In genomic region chr17:42602829-42603784, GRCm38 (mm10) we compare ENCODE assay signal across 7 mouse cellular contexts. TPM values are rescaled to one million over a fixed set of nuclear protein-coding genes. Genes with fewer than 3 reads are reported as not detected.
DNase-seq lines count a peak whose midpoint lies in the region; ATAC-seq and TF ChIP-seq lines count a peak whose summit lies in the region.

No protein-coding gene starts in this region.

- no peak overlapping the region for H3K4me3 ChIP-seq in intestine, embryonic 15.5 days (replicated peaks)
- no peak overlapping the region for H3K4me3 ChIP-seq in midbrain, embryonic 10.5 days
- no peak overlapping the region for H3K4me3 ChIP-seq in small intestine, adult 2 months (ENCODE audit: low read depth, low read length)

- H3K9me3 ChIP-seq in intestine, embryonic 15.5 days = no peaks in the 10 kb centered on the region
- no peaks in the 10 kb centered on the region for H3K9me3 ChIP-seq in midbrain, embryonic 10.5 days (replicated peaks)

- DNase-seq in adrenal gland, postnatal 10 days = peak; percentile 84
- peak; percentile 76 for DNase-seq in gastrocnemius, postnatal 10 days
- DNase-seq in left cerebral cortex, adult 9 months (ENCODE audit: low spot score in 2 of 2) = peak; percentile 38 to 93
- DNase-seq in midbrain, embryonic 10.5 days (ENCODE audit: low spot score) = peak; percentile 82

- H3K4me1 ChIP-seq in intestine, embryonic 15.5 days (replicated peaks) = no peaks in the 10 kb centered on the region
- H3K4me1 ChIP-seq in midbrain, embryonic 10.5 days = peaks cover 8% of the 10 kb centered on the region
- no peaks in the 10 kb centered on the region for H3K4me1 ChIP-seq in small intestine, adult 2 months (ENCODE audit: control insufficient read depth, insufficient read depth, insufficient read length, low read length)

- no peak overlapping the region for H3K4me2 ChIP-seq in intestine, embryonic 15.5 days (replicated peaks)

- no peak overlapping the region for H3K27ac ChIP-seq in intestine, embryonic 15.5 days
- no peak overlapping the region for H3K27ac ChIP-seq in midbrain, embryonic 10.5 days (replicated peaks)
- no peak overlapping the region for H3K27ac ChIP-seq in small intestine, adult 2 months (ENCODE audit: insufficient read depth, low read depth, low read length)

- no peaks in the 10 kb centered on the region for H3K27me3 ChIP-seq in intestine, embryonic 15.5 days (replicated peaks)
- no peaks in the 10 kb centered on the region for H3K27me3 ChIP-seq in midbrain, embryonic 10.5 days (ENCODE audit: low read depth, poor library complexity, severe bottlenecking)
- H3K27me3 ChIP-seq in small intestine, adult 2 months (ENCODE audit: control insufficient read depth, insufficient read depth, low read length) = no peaks in the 10 kb centered on the region

- 26% methylated on average over 15 of the region's 15 CpGs for WGBS in intestine, embryonic 15.5 days
- WGBS in midbrain, embryonic 10.5 days = 32% methylated on average over 15 of the region's 15 CpGs
- WGBS in small intestine, adult 2 months = 26% methylated on average over 15 of the region's 15 CpGs

- no peak overlapping the region for H3K9ac ChIP-seq in intestine, embryonic 15.5 days

- TF ChIP-seq CTCF in small intestine, adult 2 months (IDR thresholded peaks at IDR 0.05; ENCODE audit: extremely low read depth, insufficient read length, insufficient replicate concordance, low read depth, low read length) = peak; percentile 78

- H3K36me3 ChIP-seq in intestine, embryonic 15.5 days = no peaks in the 10 kb centered on the region
- H3K36me3 ChIP-seq in midbrain, embryonic 10.5 days = no peaks in the 10 kb centered on the region
- H3K36me3 ChIP-seq in small intestine, adult 2 months (ENCODE audit: control insufficient read depth, insufficient read depth, low read length) = no peaks in the 10 kb centered on the region

- TF ChIP-seq POLR2A in small intestine, adult 2 months (IDR thresholded peaks at IDR 0.05; ENCODE audit: low read depth, low read length) = no peak

- ATAC-seq in common myeloid progenitor, adult 5-6 weeks (replicated peaks; ENCODE audit: low read depth, poor library complexity, severe bottlenecking) = peak; percentile 99
- ATAC-seq in intestine, embryonic 15.5 days = peak; percentile 90

RNA-seq across cellular contexts. Expression of gene Opn5, which starts 8.1 kb away (rescaled TPM):
- total RNA-seq in adrenal gland, postnatal 10 days (2021) = not detected
- not detected in 2 replicates for total RNA-seq in common myeloid progenitor, adult 5-6 weeks (2017)
- total RNA-seq in gastrocnemius, postnatal 10 days (2021) = not detected
- polyA plus RNA-seq in intestine, embryonic 15.5 days (2015; fragmentation: Nextera tagmentation; extraction: Ambion mirVana) = not detected in 2 replicates
- 0.11 TPM in 2 replicates for polyA plus RNA-seq in midbrain, embryonic 10.5 days (2016; fragmentation: Nextera tagmentation; extraction: Ambion mirVana)
- not detected in 2 replicates for polyA plus RNA-seq in small intestine, adult 2 months (2012; rRNA removed)
